Mouse (Mus musculus) kidney, postnatal 0 days (tissue): ENCODE measurements around the gene Gm3072. TPM values are rescaled to one million over a fixed set of nuclear protein-coding genes. Genes with fewer than 3 reads are reported as not detected.

Experiments
- polyA plus RNA-seq: library from polyadenylated mRNA; unstranded; fragments of >200 nt; fragmentation: Nextera tagmentation; extraction: Ambion mirVana; gene quantifications from 2 replicates; pipeline ENCODE4 v1.2.1, GENCODE M21; 2015

Gene Gm3072
- polyA plus RNA-seq, 1 experiment from 2014 or later, result not detected

Other genes with a start within 250 kb of the Gm3072 start
- not detected in 2 replicates for gene Gm7945, start 238.2 kb downstream of the Gm3072 start, polyA plus RNA-seq
- not detected in 2 replicates for gene Gm6482, start 216.3 kb downstream of the Gm3072 start, polyA plus RNA-seq
- not detected in 2 replicates for gene Gm7954, start 171.1 kb downstream of the Gm3072 start, polyA plus RNA-seq
- gene Gm3486, start 135.1 kb downstream of the Gm3072 start, polyA plus RNA-seq, result not detected in 2 replicates
- not detected in 2 replicates for gene Gm7970, start 69.0 kb downstream of the Gm3072 start, polyA plus RNA-seq
- gene 1700049E17Rik2, start 51.4 kb downstream of the Gm3072 start, polyA plus RNA-seq, result not detected in 2 replicates
- not detected in 2 replicates for gene Gm3676, start 21.9 kb upstream of the Gm3072 start, polyA plus RNA-seq
- gene Gm8068, start 77.3 kb upstream of the Gm3072 start, polyA plus RNA-seq, result not detected in 2 replicates
- gene Gm7929, start 126.0 kb upstream of the Gm3072 start, polyA plus RNA-seq, result not detected in 2 replicates
- gene Gm47189, start 147.8 kb upstream of the Gm3072 start, polyA plus RNA-seq, result not detected in 2 replicates